Mouse (Mus musculus): ENCODE data around the gene Mfrp. TPM values are rescaled to one million over a fixed set of nuclear protein-coding genes. Genes with fewer than 3 reads are reported as not detected.

Mfrp gene
- total RNA-seq, 2 experiments from 2014 or later, result not detected

GRCm38 (mm10) chr9:44077266-44077910 lies 24.1 kb upstream of the Mfrp start:
- DNase-seq, result no peak
- intact Hi-C loops (cut with DNase I), result no loop called here

DNA sequence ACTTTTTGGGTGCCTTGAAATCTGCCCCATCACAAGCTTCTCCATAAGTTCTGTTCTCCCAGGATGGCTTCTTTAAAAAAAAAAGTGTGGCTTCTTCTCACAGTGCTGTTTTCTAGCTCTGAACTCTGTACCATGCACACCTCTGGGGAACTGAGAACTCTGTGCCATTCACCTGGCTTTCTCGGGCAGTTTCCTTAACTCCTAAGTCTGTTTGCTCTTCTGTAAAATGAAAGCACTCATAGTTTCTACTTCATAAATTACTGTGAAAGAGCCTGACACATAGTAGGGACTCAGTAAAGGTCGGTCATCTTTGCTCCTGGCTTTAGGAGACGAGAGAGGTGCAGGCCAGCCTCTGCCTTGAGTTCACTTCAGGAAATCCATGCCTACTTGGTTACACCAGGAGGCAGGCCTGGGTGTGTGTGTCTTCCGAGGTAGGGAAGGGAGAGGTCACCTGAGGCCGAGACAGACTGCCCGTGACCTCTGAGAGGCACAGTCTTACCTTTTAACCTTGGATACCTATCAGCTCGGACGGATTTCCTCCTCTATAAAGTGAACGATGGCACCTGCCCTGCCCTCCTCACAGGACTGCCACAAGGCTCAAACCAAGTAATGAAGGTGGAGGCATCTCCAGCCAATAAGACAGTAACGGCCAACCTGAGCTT lies 23.3 kb upstream of the Mfrp start:
- no peak for DNase-seq
- intact Hi-C loops (cut with DNase I), result no loop called here

DNA sequence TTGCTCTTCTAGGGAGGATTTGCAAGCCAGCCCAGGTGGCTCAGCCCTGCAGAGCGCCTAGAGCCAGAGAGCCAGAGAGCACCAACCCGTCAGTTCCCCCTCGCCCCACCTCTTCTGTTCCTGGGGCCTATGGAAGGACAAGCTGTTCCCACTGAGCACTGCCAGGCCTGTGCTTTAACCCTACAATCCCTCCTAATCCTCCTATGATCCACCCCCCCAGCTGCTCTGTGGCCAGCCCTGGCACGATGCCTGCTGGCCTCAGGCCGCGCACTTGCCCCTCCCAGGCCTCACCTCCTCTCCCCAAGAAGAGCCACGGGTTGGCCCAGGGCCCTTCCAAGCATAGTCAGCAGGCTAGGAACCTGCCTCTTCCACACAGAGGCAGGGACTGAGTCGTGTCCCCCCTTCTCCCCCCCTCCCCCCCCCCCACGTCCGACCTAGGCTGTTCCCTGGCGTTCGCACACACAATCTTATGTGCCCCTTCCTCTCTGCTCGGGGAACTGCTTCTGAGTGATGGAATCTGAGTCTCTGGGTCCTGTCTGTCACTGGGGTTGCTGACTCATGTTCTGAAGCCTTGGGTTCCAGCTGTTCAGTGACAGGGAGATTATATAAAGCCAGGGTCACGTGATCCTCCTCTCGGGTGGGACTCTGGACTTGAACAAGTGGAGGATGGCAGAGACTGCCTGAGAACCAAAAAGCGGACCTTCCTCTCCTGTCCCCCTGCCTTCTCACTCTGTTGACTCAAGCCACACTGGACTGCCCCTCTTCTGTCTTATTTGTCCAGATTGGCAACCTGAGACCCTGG lies 22.4 kb upstream of the Mfrp start:
- intact Hi-C loops (cut with DNase I), result no loop called here
- DNase-seq, result peak; percentile 90 to 91

GRCm38 (mm10) chr9:44079997-44080780 lies 21.3 kb upstream of the Mfrp start:
- intact Hi-C loops (cut with DNase I), result no loop called here
- no peak for DNase-seq

DNA sequence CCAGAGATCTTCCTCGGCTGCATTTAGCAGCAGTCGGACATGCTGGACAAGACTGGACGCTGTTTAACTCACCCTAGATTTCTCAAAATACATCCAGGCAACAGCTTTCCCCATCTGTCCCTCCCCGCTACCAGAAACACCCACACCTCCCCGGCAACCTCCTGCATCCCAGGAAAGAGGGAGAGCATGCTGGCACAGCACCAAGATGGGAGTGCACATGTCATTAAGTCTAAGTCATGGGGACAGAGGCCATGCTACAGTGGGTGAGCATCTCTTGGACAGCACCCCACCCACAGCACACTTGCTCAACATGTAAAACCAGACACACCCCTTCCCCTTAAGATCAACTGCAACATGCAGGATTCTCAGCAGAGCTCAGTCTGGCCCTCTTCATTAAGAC lies 20.6 kb upstream of the Mfrp start:
- peak in 1 of 2 experiments; percentile 59 for DNase-seq
- intact Hi-C loops (cut with DNase I), result no loop called here

- intact Hi-C loops (cut with DNase I), result no loop called here
- DNase-seq, result no peak
These were observed 19.9 kb upstream of the Mfrp start for GRCm38 (mm10) chr9:44081581-44081980.

- intact Hi-C loops (cut with DNase I), result no loop called here
- peak in 1 of 2 experiments; percentile 2 for DNase-seq
These were observed 19.3 kb upstream of the Mfrp start for GRCm38 (mm10) chr9:44082266-44082665.

GRCm38 (mm10) chr9:44083392-44084121 lies 18.0 kb upstream of the Mfrp start:
- intact Hi-C loops (cut with DNase I), result no loop called here

GRCm38 (mm10) chr9:44084236-44084635 lies 17.3 kb upstream of the Mfrp start:
- intact Hi-C loops (cut with DNase I), result no loop called here
- no peak for DNase-seq

More at GRCm38 (mm10) chr9:44083392-44084121, 18.0 kb upstream of the Mfrp start:
- peak in 1 of 2 experiments; percentile 55 for DNase-seq

DNA sequence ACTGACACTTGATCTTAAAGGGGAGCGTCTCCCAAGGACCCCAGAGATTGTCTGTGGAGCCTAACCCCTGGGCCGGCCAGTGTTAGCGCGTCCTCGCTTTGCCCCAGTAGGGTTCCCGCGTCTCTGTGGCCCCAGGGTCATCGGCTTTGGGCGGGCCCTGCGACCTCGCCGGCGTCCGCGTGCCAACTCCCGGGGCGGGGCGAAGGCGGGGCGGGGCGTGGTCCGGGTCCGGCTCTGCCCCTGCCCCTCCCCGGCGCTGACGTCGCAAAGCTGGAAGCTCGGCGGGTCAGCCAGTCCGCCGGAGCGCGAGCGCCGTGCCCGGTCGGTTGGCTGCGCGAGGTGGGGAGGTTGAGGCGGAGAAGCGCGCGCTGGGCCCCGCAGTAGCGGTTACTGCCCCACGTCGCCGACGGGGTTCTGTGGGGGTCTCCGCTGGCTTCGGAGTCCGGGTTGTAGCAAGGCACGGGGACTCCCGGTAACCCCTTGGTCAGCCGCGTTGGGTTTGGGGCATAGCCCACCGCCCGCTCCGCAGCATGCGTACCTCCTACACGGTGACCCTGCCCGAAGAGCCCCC lies 16.8 kb upstream of the Mfrp start:
- intact Hi-C loops (cut with DNase I), result no loop called here
- DNase-seq, result peak; percentile 95 to 96

DNA sequence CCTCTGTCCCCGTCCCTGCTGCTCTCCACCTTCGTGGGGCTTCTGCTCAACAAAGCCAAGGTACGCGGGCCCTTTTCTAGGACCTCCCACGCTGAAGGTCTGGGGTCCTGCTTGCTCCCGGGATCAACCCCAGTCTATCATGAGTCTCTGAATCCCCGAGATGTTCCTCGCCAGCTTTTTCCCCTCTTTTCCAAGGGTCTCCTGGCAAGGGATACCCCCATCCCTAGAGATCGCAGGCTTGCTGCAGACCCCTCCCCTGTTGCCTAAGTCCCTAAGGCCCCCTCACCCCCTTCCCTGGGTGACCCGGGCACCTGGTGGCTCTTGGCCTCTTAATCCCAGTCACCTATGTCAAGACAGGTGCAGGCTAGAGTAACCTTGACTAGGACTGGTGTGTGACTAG lies 16.3 kb upstream of the Mfrp start:
- intact Hi-C loops (cut with DNase I), result no loop called here
- DNase-seq, result peak in 1 of 2 experiments; percentile 34

- intact Hi-C loops (cut with DNase I), result no loop called here
- peak; percentile 83 to 84 for DNase-seq
These were observed 15.5 kb upstream of the Mfrp start for GRCm38 (mm10) chr9:44085741-44086665.

GRCm38 (mm10) chr9:44086960-44087359 lies 14.6 kb upstream of the Mfrp start:
- intact Hi-C loops (cut with DNase I), result no loop called here

GRCm38 (mm10) chr9:44087761-44088455 lies 13.6 kb upstream of the Mfrp start:
- intact Hi-C loops (cut with DNase I), result no loop called here

More at GRCm38 (mm10) chr9:44086960-44087359, 14.6 kb upstream of the Mfrp start:
- DNase-seq, result peak in 1 of 2 experiments; percentile 35

GRCm38 (mm10) chr9:44088877-44089608 lies 12.5 kb upstream of the Mfrp start:
- no peak for DNase-seq
- intact Hi-C loops (cut with DNase I), result no loop called here

More at GRCm38 (mm10) chr9:44087761-44088455, 13.6 kb upstream of the Mfrp start:
- peak; percentile 69 to 81 for DNase-seq

DNA sequence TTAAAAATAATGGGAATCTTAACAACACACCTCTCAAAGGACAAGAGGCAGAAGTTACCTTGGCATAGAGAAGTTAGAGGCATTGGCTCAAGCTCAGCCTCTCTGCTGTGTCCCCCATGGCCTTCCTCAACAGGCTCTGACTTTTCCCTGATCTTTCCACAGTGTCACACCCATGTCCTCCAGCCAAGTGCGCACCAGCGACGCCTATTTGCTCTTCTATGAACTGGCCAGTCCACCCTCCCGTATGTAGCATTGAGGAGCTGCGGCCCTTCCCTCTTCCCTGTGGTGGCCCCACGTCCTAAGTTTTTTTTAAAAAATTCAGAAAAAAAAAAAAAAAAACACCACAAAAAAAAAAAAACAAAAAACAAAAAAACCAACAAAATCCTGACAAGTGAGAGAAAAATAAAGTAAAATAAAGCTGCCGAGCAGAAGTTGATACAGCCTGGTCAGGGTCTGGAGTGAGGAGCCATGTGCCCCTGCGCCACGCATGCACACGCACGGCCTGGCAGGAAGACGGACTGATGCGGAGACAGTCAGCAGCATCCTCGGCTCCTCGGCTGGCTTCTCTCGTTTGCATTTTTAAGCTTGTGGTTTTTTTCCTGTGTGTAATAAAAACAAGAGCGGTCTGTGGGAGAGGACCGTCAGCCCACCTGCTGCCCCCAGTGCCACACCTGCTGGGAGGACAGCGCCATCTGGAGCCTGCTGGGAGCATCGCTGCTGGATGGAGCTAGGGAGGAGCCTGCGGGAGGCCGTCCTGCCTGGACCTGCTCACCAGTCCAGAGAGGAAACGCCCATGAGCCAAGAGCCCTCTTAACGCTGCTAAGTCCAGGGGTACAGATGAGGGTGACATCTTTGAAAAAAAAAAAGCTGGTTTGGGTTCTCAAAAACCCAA lies 7.7 kb upstream of the Mfrp start:
- intact Hi-C loops (cut with DNase I), result loop anchor here (2.0 kb wide), 1 partner anchor 21 kb away; no protein-coding TSS in a partner anchor
- DNase-seq, result peak; percentile 87 to 90
